Mouse (Mus musculus) midbrain, postnatal 0 days (tissue): Measurements from ENCODE around the gene St8sia4. TPM values are rescaled to one million over a fixed set of nuclear protein-coding genes. Genes with fewer than 3 reads are reported as not detected.

Source experiments
- ATAC-seq: fragments of 200-750 bp; cut with Nextera tagmentation; 2 replicates; pipeline ENCODE4 v1.8.0; 2017; ENCODE audit warnings: moderate number of reproducible peaks, mild to moderate bottlenecking, moderate TSS enrichment, moderate library complexity; ENCODE audit not compliant: low FRiP score
- DNase-seq: peaks from one replicate; pipeline ENCODE4 v3.0.0-alpha.2; 2015; ENCODE audit warnings: low spot score
- H3K27ac ChIP-seq: fragments of 300-500 bp; sonication (generic); 2 replicates; pipeline ENCODE4 v1.5.1; 2014; ENCODE audit warnings: low read depth, mild to moderate bottlenecking, low read length, mixed read lengths
- H3K27me3 ChIP-seq: fragments of 300-500 bp; sonication (generic); 2 replicates; pipeline ENCODE4 v1.6.1; 2014; ENCODE audit warnings: low read length, control low read depth, mixed read lengths; ENCODE audit not compliant: insufficient read depth
- H3K36me3 ChIP-seq: fragments of 300-500 bp; sonication (generic); 2 replicates; pipeline ENCODE4 v1.6.1; 2014; ENCODE audit warnings: low read length, control low read depth, mixed read lengths; ENCODE audit not compliant: insufficient read depth
- H3K4me1 ChIP-seq: fragments of 300-500 bp; sonication (generic); 2 replicates; pipeline ENCODE4 v1.6.1; 2014; ENCODE audit warnings: mild to moderate bottlenecking, control low read depth, antibody characterized with exemption, low read length, mixed read lengths; ENCODE audit not compliant: insufficient read depth
- H3K4me2 ChIP-seq: fragments of 300-500 bp; sonication (generic); 2 replicates; pipeline ENCODE4 v1.6.1; 2014; ENCODE audit warnings: low read depth, mild to moderate bottlenecking, low read length, mixed read lengths; ENCODE audit not compliant: poor library complexity, severe bottlenecking
- H3K4me3 ChIP-seq: fragments of 300-500 bp; sonication (generic); 2 replicates; pipeline ENCODE4 v1.5.1; 2014; ENCODE audit warnings: low read depth, mild to moderate bottlenecking, low read length, moderate library complexity
- H3K9ac ChIP-seq: fragments of 300-500 bp; sonication (generic); replicated peaks from 2 replicates; pipeline ENCODE4 v1.6.1; 2014; ENCODE audit warnings: mild to moderate bottlenecking, low read length, moderate library complexity, mixed read lengths; ENCODE audit not compliant: poor library complexity, severe bottlenecking
- H3K9me3 ChIP-seq: fragments of 300-500 bp; sonication (generic); 2 replicates; pipeline ENCODE4 v1.6.1; 2016; ENCODE audit warnings: low read length, control low read depth
- CTCF ChIP-seq: IDR thresholded peaks from 2 replicates; pipeline ENCODE4 v1.5.1; 2016; ENCODE audit warnings: antibody characterized with exemption, mild to moderate bottlenecking
- WGBS: fragments of 180-500 bp; shearing (Covaris S2); extraction: QIAGEN DNeasy Blood & Tissue Kit; methylation state at CpG from one replicate; pipeline ENCODE4 v1.1.7; 2014; 5-methylcytosine and 5-hydroxymethylcytosine counted together
- polyA plus RNA-seq: library from polyadenylated mRNA; unstranded; fragments of >200 nt; fragmentation: Nextera tagmentation; extraction: Ambion mirVana; gene quantifications from 2 replicates; pipeline ENCODE4 v1.2.1, GENCODE M21; 2015
- total RNA-seq: library from RNA; depleted of rRNA; stranded (reverse); fragments of >200 nt; gene quantifications from 2 replicates; pipeline ENCODE4 v1.2.3, GENCODE M21; 2014

St8sia4 gene
- total and polyA plus RNA-seq, 2 experiments from 2014 or later = 19.9 to 60.5 TPM

GRCm38 (mm10) chr1:95666541-95667320 is 640 bp downstream of the St8sia4 start:
- no peak for TF ChIP-seq CTCF
- Histone ChIP-seq H3K27me3 (no peaks in the 10 kb centered on the region), H3K9ac (peak overlapping the region; percentile 69), H3K36me3 (no peaks in the 10 kb centered on the region), H3K4me2 (peak overlapping the region; percentile 51), H3K4me1 (no peaks in the 10 kb centered on the region), H3K4me3 (peak overlapping the region; percentile 48), H3K27ac (peak overlapping the region; percentile 73), H3K9me3 (no peaks in the 10 kb centered on the region)
- WGBS = 2% methylated on average over 14 of the region's 14 CpGs
- DNase-seq = peak; percentile 21
- 0 out of 2 replicates have a peak, but pooled peaks have one; percentile 8 for ATAC-seq

- 1% methylated on average over 17 of the region's 17 CpGs for WGBS
- H3K9ac ChIP-seq = peak overlapping the region; percentile 82
- peak overlapping the region; percentile 48 for H3K4me3 ChIP-seq
- ATAC-seq (no peak), DNase-seq (peak; percentile 38)
- H3K4me2 ChIP-seq = peak overlapping the region; percentile 51
- no peaks in the 10 kb centered on the region for H3K9me3 ChIP-seq
- no peaks in the 10 kb centered on the region for H3K4me1 ChIP-seq
- H3K36me3 ChIP-seq = no peaks in the 10 kb centered on the region
- TF ChIP-seq CTCF = no peak
- H3K27ac ChIP-seq = peak overlapping the region; percentile 92
- no peaks in the 10 kb centered on the region for H3K27me3 ChIP-seq
Measured at GRCm38 (mm10) chr1:95665951-95666484, 1.4 kb downstream of the St8sia4 start.

- H3K27me3 ChIP-seq = no peaks in the 10 kb centered on the region
- peak; percentile 48 for DNase-seq
- TF ChIP-seq CTCF = no peak
- no peaks in the 10 kb centered on the region for H3K36me3 ChIP-seq
- peak overlapping the region; percentile 51 for H3K4me2 ChIP-seq
- H3K4me3 ChIP-seq = peak overlapping the region; percentile 48
- peak overlapping the region; percentile 92 for H3K27ac ChIP-seq
- no peaks in the 10 kb centered on the region for H3K9me3 ChIP-seq
- H3K4me1 ChIP-seq = no peaks in the 10 kb centered on the region
- ATAC-seq = peak; percentile 38; the same call in 1 of the 2 replicates
- H3K9ac ChIP-seq = peak overlapping the region; percentile 82
- 8% methylated on average over 22 of the region's 22 CpGs for WGBS
Measured at GRCm38 (mm10) chr1:95664969-95665702, 2.2 kb downstream of the St8sia4 start.

GRCm38 (mm10) chr1:95664321-95664825 is 3.0 kb downstream of the St8sia4 start:
- Histone ChIP-seq H3K27me3 (no peaks in the 10 kb centered on the region), H3K27ac (peak overlapping the region; percentile 92), H3K9me3 (no peaks in the 10 kb centered on the region), H3K9ac (peak overlapping the region; percentile 82; the same call in 1 of the 2 replicates), H3K4me2 (peak overlapping the region; percentile 51), H3K4me3 (peak overlapping the region; percentile 48), H3K4me1 (no peaks in the 10 kb centered on the region), H3K36me3 (no peaks in the 10 kb centered on the region)
- WGBS = 13% methylated on average over 4 of the region's 4 CpGs
- peak; percentile 61 for TF ChIP-seq CTCF
- DNase-seq (peak; percentile 51), ATAC-seq (0 out of 2 replicates have a peak, but pooled peaks have one; percentile 25)

DNA sequence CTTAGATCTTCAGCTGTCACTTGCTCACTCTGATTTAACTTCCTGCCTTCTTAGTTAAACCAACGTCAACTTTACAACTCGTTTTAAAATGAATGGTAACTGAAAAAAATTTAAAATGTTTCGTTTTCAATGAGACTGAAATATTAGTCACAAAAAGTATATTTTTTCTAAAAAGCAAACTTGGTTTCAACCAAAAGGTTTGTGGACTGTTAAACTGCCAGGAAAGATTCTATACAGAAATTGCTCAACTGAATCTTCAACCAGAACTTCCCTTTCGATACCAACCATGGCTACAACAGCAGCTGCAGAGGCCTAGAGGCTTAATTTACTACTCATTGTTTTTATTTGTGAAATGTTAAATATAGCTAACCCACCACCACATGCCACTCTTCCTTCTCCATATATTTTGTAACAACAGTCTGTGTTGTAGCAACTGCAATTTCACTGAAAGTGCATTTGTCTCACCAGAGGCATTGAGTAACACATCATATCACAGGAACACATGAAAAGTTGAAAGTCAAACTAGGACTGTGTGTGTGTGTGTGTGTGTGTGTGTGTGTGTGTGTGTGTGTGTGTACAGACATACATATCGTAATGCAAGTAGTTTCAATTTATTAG is 10.2 kb downstream of the St8sia4 start:
- no peak overlapping the region for H3K4me3 ChIP-seq
- no peak overlapping the region for H3K4me2 ChIP-seq
- no peak for DNase-seq
- TF ChIP-seq CTCF = no peak
- no peak overlapping the region for H3K9ac ChIP-seq
- no peak for ATAC-seq
- no peak overlapping the region for H3K27ac ChIP-seq
- peaks cover under 1% of the 10 kb centered on the region; the same call in 1 of the 2 replicates for H3K36me3 ChIP-seq
- H3K9me3 ChIP-seq = no peaks in the 10 kb centered on the region
- no peaks in the 10 kb centered on the region for H3K4me1 ChIP-seq
- H3K27me3 ChIP-seq = no peaks in the 10 kb centered on the region
- WGBS = 82% methylated on average over 5 of the region's 5 CpGs
